Mouse (Mus musculus): Measurements from ENCODE around the gene D17Wsu92e. TPM values are rescaled to one million over a fixed set of nuclear protein-coding genes. Genes with fewer than 3 reads are reported as not detected.
A peak's percentile ranks its signal among the peaks of the same experiment; 100 is the strongest.

Gene D17Wsu92e
- polyA plus RNA-seq, 2 experiments = 10.7 to 24.2 TPM

DNA sequence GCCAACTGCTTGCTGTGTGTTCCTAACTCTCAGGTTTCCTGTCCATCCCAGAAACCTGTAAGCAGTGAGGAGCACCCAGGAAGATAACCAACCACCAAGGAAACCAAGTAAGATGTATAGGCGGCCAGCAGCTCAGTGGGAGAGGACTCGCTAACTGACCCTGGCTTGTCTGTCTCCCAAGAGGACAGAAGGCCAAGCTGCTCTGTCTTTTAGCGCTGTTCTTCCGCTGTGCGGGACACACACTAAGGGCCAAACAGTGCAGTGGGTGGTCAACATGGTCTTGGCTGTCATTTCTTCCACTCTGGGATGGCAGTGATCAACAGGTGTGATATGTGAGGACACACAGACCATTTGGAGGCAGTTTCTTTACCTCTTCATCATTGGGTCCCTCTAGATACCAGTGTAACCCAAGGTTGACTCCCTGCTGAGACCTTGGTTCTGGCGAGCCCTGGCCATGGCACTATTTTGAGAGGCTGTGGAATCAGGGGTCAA, 70.0 kb downstream of the D17Wsu92e start:
- no peaks in the 10 kb centered on the region; the same call in 1 of the 2 replicates for H3K36me3 ChIP-seq (replicated peaks; ENCODE audit: control insufficient read depth, insufficient read depth, low read depth)
- DNase-seq (ENCODE audit: low read depth in 3 of 3, low spot score in 3 of 3) = no peak
- H3K9me3 ChIP-seq (ENCODE audit: control insufficient read depth, low read length) = no peaks in the 10 kb centered on the region
- no peak overlapping the region for H3K4me3 ChIP-seq (ENCODE audit: insufficient read depth in 1 of 2, low read depth in 2 of 2, low read length in 2 of 2)
- no peak overlapping the region for H3K27ac ChIP-seq
- TF ChIP-seq EP300 (IDR thresholded peaks at IDR 0.05; ENCODE audit: low read depth) = no peak
- TF ChIP-seq CTCF (IDR thresholded peaks at IDR 0.05; ENCODE audit: low read depth) = no peak
- H3K4me2 ChIP-seq (ENCODE audit: low read depth) = no peak overlapping the region
- H3K9ac ChIP-seq (replicated peaks) = no peak overlapping the region
- no peaks in the 10 kb centered on the region for H3K27me3 ChIP-seq (ENCODE audit: control insufficient read depth, insufficient read depth, low read length)
- no peak for ATAC-seq (ENCODE audit: insufficient read depth)
- 79% methylated on average over 6 of the region's 6 CpGs for WGBS (ENCODE audit: insufficient replicate concordance)
- no peaks in the 10 kb centered on the region for H3K4me1 ChIP-seq (replicated peaks; ENCODE audit: control insufficient read depth in 2 of 2, insufficient read depth in 2 of 2, low read length in 1 of 2)

- no peak overlapping the region for H3K4me2 ChIP-seq (ENCODE audit: low read depth)
- no peak for TF ChIP-seq EP300 (IDR thresholded peaks at IDR 0.05; ENCODE audit: low read depth)
- TF ChIP-seq CTCF (IDR thresholded peaks at IDR 0.05; ENCODE audit: low read depth) = no peak
- H3K27me3 ChIP-seq (ENCODE audit: control insufficient read depth, insufficient read depth, low read length) = no peaks in the 10 kb centered on the region
- H3K9ac ChIP-seq (replicated peaks) = no peak overlapping the region
- no peaks in the 10 kb centered on the region; the same call in 1 of the 2 replicates for H3K36me3 ChIP-seq (replicated peaks; ENCODE audit: control insufficient read depth, insufficient read depth, low read depth)
- no peak overlapping the region for H3K27ac ChIP-seq
- no peak for ATAC-seq (ENCODE audit: insufficient read depth)
- no peaks in the 10 kb centered on the region for H3K4me1 ChIP-seq (replicated peaks; ENCODE audit: control insufficient read depth in 2 of 2, insufficient read depth in 2 of 2, low read length in 1 of 2)
- WGBS (ENCODE audit: insufficient replicate concordance) = 70% methylated on average over 2 of the region's 2 CpGs
- no peaks in the 10 kb centered on the region for H3K9me3 ChIP-seq (ENCODE audit: control insufficient read depth, low read length)
- no peak for DNase-seq (ENCODE audit: low read depth in 3 of 3, low spot score in 3 of 3)
- no peak overlapping the region for H3K4me3 ChIP-seq (ENCODE audit: insufficient read depth in 1 of 2, low read depth in 2 of 2, low read length in 2 of 2)
Observed at GRCm38 (mm10) chr17:27748123-27748522, 72.3 kb downstream of the D17Wsu92e start.

DNA sequence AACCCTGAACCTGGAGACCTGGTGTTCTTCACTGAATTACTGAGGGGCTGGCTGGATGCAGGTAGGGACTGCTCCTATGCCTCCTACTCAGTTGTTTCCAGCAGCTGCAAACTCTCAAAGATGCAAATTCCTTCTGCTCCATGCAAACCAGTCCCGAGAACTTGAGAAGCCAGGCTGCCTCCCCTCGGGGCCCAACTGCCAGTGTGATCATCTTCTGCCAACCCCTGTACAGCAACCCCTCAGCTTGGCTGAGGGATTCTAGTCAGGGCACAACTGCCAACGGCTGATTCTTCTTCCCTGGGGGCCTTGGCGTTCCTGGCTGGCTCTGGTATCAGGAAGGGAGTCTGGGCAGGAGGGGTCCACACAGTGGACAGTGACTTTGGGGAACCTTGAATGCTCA, 74.0 kb downstream of the D17Wsu92e start:
- no peaks in the 10 kb centered on the region for H3K36me3 ChIP-seq (replicated peaks; ENCODE audit: control insufficient read depth, insufficient read depth, low read depth)
- H3K9ac ChIP-seq (replicated peaks) = no peak overlapping the region
- no peak overlapping the region for H3K4me3 ChIP-seq (ENCODE audit: insufficient read depth in 1 of 2, low read depth in 2 of 2, low read length in 2 of 2)
- DNase-seq (ENCODE audit: low read depth in 3 of 3, low spot score in 3 of 3) (no peak), ATAC-seq (ENCODE audit: insufficient read depth) (no peak)
- H3K4me2 ChIP-seq (ENCODE audit: low read depth) = no peak overlapping the region
- no peaks in the 10 kb centered on the region for H3K9me3 ChIP-seq (ENCODE audit: control insufficient read depth, low read length)
- TF ChIP-seq CTCF (IDR thresholded peaks at IDR 0.05; ENCODE audit: low read depth) (no peak), EP300 (IDR thresholded peaks at IDR 0.05; ENCODE audit: low read depth) (no peak)
- no peak overlapping the region for H3K27ac ChIP-seq
- 70% methylated on average over 4 of the region's 4 CpGs for WGBS (ENCODE audit: insufficient replicate concordance)
- H3K4me1 ChIP-seq (replicated peaks; ENCODE audit: control insufficient read depth in 2 of 2, insufficient read depth in 2 of 2, low read length in 1 of 2) = no peaks in the 10 kb centered on the region
- H3K27me3 ChIP-seq (ENCODE audit: control insufficient read depth, insufficient read depth, low read length) = no peaks in the 10 kb centered on the region

- Histone ChIP-seq H3K4me3 (ENCODE audit: insufficient read depth in 1 of 2, low read depth in 2 of 2, low read length in 2 of 2) (no peak overlapping the region), H3K4me1 (replicated peaks; ENCODE audit: control insufficient read depth in 2 of 2, insufficient read depth in 2 of 2, low read length in 1 of 2) (no peaks in the 10 kb centered on the region), H3K36me3 (replicated peaks; ENCODE audit: control insufficient read depth, insufficient read depth, low read depth) (no peaks in the 10 kb centered on the region), H3K27me3 (ENCODE audit: control insufficient read depth, insufficient read depth, low read length) (no peaks in the 10 kb centered on the region), H3K27ac (no peak overlapping the region), H3K4me2 (ENCODE audit: low read depth) (no peak overlapping the region), H3K9me3 (ENCODE audit: control insufficient read depth, low read length) (no peaks in the 10 kb centered on the region), H3K9ac (replicated peaks) (no peak overlapping the region)
- no peak for DNase-seq (ENCODE audit: low read depth in 3 of 3, low spot score in 3 of 3)
- 79% methylated on average over 6 of the region's 6 CpGs for WGBS (ENCODE audit: insufficient replicate concordance)
- TF ChIP-seq EP300 (IDR thresholded peaks at IDR 0.05; ENCODE audit: low read depth) = no peak
- TF ChIP-seq CTCF (IDR thresholded peaks at IDR 0.05; ENCODE audit: low read depth) = no peak
- ATAC-seq (ENCODE audit: insufficient read depth) = no peak
Observed at GRCm38 (mm10) chr17:27740961-27741360, 79.5 kb downstream of the D17Wsu92e start.

DNA sequence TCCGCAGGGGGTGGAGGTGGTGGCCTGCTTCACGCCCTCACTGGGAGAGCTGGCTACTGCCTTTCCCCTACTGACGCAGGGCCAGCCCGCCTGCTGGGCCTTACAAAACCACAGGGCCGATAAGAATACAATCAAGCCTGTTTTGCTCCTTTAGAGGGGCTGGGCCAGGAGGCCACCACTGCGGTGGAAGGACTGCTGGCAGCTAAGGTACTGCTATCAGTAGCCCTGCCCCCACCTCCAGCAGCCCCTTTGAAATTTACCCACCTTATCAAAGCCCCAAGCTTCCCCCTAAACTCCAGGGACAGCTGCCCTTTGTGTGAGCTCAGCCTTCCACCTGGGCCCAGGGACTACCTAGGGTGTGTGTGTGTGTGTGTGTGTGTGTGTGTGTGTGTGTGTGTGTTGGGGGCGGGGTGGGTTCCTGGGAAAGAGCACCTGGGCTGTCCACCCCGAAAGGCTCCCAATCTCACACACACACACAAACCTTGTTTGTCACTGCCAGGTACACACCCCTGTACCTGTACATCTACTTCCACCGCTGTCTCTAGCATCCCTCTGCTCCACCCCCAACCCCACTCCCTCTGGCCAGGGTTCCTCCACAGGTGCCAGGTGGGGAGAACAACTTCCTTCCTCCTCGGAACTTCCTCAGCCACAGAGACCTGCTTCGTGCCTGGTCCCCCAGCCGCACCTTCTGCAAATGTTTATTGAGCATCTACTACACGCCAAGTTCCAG, 85.9 kb downstream of the D17Wsu92e start:
- ATAC-seq (ENCODE audit: insufficient read depth) = peak; percentile 66
- H3K4me2 ChIP-seq (ENCODE audit: low read depth) = 0 out of 2 replicates have a peak overlapping the region, but pooled peaks have one; percentile 6
- TF ChIP-seq CTCF (IDR thresholded peaks at IDR 0.05; ENCODE audit: low read depth) = no peak
- TF ChIP-seq EP300 (IDR thresholded peaks at IDR 0.05; ENCODE audit: low read depth) = no peak
- H3K9me3 ChIP-seq (ENCODE audit: control insufficient read depth, low read length) = no peaks in the 10 kb centered on the region
- H3K9ac ChIP-seq (replicated peaks) = no peak overlapping the region
- H3K36me3 ChIP-seq (replicated peaks; ENCODE audit: control insufficient read depth, insufficient read depth, low read depth) = no peaks in the 10 kb centered on the region
- WGBS (ENCODE audit: insufficient replicate concordance) = 10% methylated on average over 13 of the region's 13 CpGs
- no peak for DNase-seq (ENCODE audit: low read depth in 3 of 3, low spot score in 3 of 3)
- no peak overlapping the region for H3K4me3 ChIP-seq (ENCODE audit: insufficient read depth in 1 of 2, low read depth in 2 of 2, low read length in 2 of 2)
- H3K4me1 ChIP-seq (replicated peaks; ENCODE audit: control insufficient read depth in 2 of 2, insufficient read depth in 2 of 2, low read length in 1 of 2) = peaks cover 0 to 8% of the 10 kb centered on the region in 2 experiments; a peak in 2 of 4 replicates
- H3K27me3 ChIP-seq (ENCODE audit: control insufficient read depth, insufficient read depth, low read length) = no peaks in the 10 kb centered on the region
- no peak overlapping the region for H3K27ac ChIP-seq

Measured in liver, embryonic 14.5 days (tissue).